9 mouse cellular contexts compared by ENCODE assay signal in the genomic region with DNA sequence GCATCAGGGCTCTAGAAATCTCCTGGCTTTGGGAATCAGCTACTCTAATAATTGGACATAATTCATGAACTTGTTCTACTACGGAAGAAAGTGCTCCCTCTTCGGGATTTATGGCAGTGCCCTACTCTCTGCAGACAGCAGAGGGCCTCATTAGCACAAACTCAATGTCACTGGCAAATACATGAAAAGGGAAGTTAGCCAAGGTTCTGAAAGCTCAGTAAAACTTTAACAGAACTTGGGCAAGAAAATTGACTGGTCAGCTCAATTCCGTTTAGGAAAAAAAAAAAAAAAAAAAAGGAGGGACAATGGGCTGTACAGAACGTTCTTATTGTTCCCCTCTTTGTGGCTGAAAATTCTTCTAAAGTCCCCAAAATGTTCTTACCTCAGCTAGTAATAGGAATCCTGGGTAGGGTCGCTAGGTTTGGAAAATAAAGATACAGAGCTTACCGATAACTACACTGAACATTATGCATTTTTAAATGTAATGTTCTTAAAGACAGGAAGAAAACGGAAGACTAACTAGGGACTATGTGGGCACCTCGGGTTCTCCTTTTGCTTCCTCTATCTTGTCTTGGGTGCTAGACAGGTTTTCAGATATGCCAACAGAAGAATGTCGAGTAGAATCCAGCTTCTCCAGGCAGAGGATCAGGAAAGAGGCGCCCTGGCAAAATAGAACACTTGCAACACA. TPM values are rescaled to one million over a fixed set of nuclear protein-coding genes. Genes with fewer than 3 reads are reported as not detected.
A peak's percentile ranks its signal among the peaks of the same experiment; 100 is the strongest.
DNase-seq lines count a peak whose midpoint lies in the region; ATAC-seq and TF ChIP-seq lines count a peak whose summit lies in the region.
"Had no signal": no experiment of that assay in that cellular context is flagged by ENCODE, and none has a peak within 500 bp of the region (broad histone marks: within the 10 kb centered on the region; RNA-seq: fewer than 3 reads in every experiment).

No protein-coding gene starts in this region.

- no peak overlapping the region for H3K27ac ChIP-seq in hindbrain, postnatal 0 days
- H3K27ac ChIP-seq in hindbrain, embryonic 13.5 days: no peak overlapping the region
- H3K27ac ChIP-seq: liver, embryonic 15.5 days had no signal

- H3K27me3 ChIP-seq in hindbrain, postnatal 0 days (ENCODE audit: insufficient read depth, low read length): no peaks in the 10 kb centered on the region
- H3K27me3 ChIP-seq in hindbrain, embryonic 13.5 days: peaks cover 31% of the 10 kb centered on the region
- H3K27me3 ChIP-seq: liver, embryonic 15.5 days had no signal

- peak; percentile 74 for TF ChIP-seq CTCF in hindbrain, postnatal 0 days (IDR thresholded peaks at IDR 0.05; ENCODE audit: low read depth)

- H3K4me1 ChIP-seq in hindbrain, postnatal 0 days (ENCODE audit: insufficient read depth, low read length): no peaks in the 10 kb centered on the region
- no peaks in the 10 kb centered on the region for H3K4me1 ChIP-seq in hindbrain, embryonic 13.5 days (replicated peaks)

- no peak overlapping the region for H3K4me3 ChIP-seq in hindbrain, postnatal 0 days (ENCODE audit: low read length)
- no peak overlapping the region for H3K4me3 ChIP-seq in hindbrain, embryonic 13.5 days
- H3K4me3 ChIP-seq: liver, embryonic 15.5 days had no signal

- 59% methylated on average over 10 of the region's 10 CpGs for WGBS in hindbrain, postnatal 0 days
- WGBS in hindbrain, embryonic 13.5 days: 59% methylated on average over 10 of the region's 10 CpGs

- no peaks in the 10 kb centered on the region for H3K9me3 ChIP-seq in hindbrain, postnatal 0 days (ENCODE audit: low read length)
- H3K9me3 ChIP-seq in hindbrain, embryonic 13.5 days: no peaks in the 10 kb centered on the region
- H3K9me3 ChIP-seq: liver, embryonic 15.5 days had no signal

- ATAC-seq in hindbrain, postnatal 0 days: no peak
- no peak for ATAC-seq in hindbrain, embryonic 13.5 days (ENCODE audit: low FRiP score)
- ATAC-seq in CD4-positive, CD25-positive, alpha-beta regulatory T cell, adult 4 months: peak; percentile 87
- ATAC-seq in erythroid progenitor cell, adult 5-6 weeks (replicated peaks; ENCODE audit: low FRiP score, poor library complexity, severe bottlenecking): no peak

- H3K36me3 ChIP-seq in hindbrain, postnatal 0 days (ENCODE audit: insufficient read depth, low read length): no peaks in the 10 kb centered on the region
- no peaks in the 10 kb centered on the region for H3K36me3 ChIP-seq in hindbrain, embryonic 13.5 days
- H3K36me3 ChIP-seq: liver, embryonic 15.5 days had no signal

- H3K4me2 ChIP-seq in hindbrain, postnatal 0 days (ENCODE audit: low read depth, low read length): no peak overlapping the region
- H3K4me2 ChIP-seq in hindbrain, embryonic 13.5 days: no peak overlapping the region
- H3K4me2 ChIP-seq: liver, embryonic 15.5 days had no signal

- DNase-seq in hindbrain, postnatal 0 days (ENCODE audit: low spot score): peak; percentile 59
- DNase-seq in T-cell, adult 2 months (ENCODE audit: low spot score): peak; percentile 45
- peak; percentile 20 for DNase-seq in embryo, embryonic 11.5 days (ENCODE audit: low read depth, low spot score)
- peak; percentile 30 to 52 for DNase-seq in left cerebral cortex, postnatal 14 days (ENCODE audit: low spot score in 2 of 2)
- peak; percentile 9 for DNase-seq in right cerebral cortex, postnatal 14 days

- intact Hi-C loops in left cerebral cortex, postnatal 14 days (cut with DNase I): loop anchor here (2.0 to 10.0 kb wide), 2 partner anchors 107 to 453 kb away; no protein-coding TSS in a partner anchor

- no peak overlapping the region for H3K9ac ChIP-seq in hindbrain, postnatal 0 days (replicated peaks; ENCODE audit: low read length)
- no peak overlapping the region for H3K9ac ChIP-seq in hindbrain, embryonic 13.5 days
- H3K9ac ChIP-seq: liver, embryonic 15.5 days had no signal

RNA-seq across cellular contexts. Expression of gene Prps1, which starts 35.6 kb away (rescaled TPM):
- 42.1 and 48.2 TPM in 2 replicates for total RNA-seq in hindbrain, postnatal 0 days (2014; rRNA removed)
- polyA plus RNA-seq in hindbrain, postnatal 0 days (2015; fragmentation: Nextera tagmentation; extraction: Ambion mirVana): 79.4 and 83.7 TPM in 2 replicates
- 65.6 and 67.5 TPM in 2 replicates for polyA plus RNA-seq in hindbrain, embryonic 13.5 days (2015; fragmentation: Nextera tagmentation; extraction: Ambion mirVana)
- polyA plus RNA-seq in CD4-positive, CD25-positive, alpha-beta regulatory T cell, adult 4 months (2017; shearing (Covaris generic)): 10 to 100 TPM; 43.8 to 45.7 TPM
- total RNA-seq in left cerebral cortex, postnatal 14 days (2021): 10 to 100 TPM; 68.8 to 77.2 TPM
- total RNA-seq in erythroid progenitor cell, adult 5-6 weeks (2015; ENCODE audit: low replicate concordance): 17.2 and 24.5 TPM in 2 replicates
- 12.7 and 14.4 TPM in 2 replicates for total RNA-seq in erythroid progenitor cell, adult 5-6 weeks (2017; ENCODE audit: low replicate concordance)

Comparison
In these comparisons a context has a peak if more than half of its experiments do, and no peak if none do; other contexts are left out.
1. DNase-seq: peak in every context shown above with its lines; median percentile 59 in hindbrain, postnatal 0 days; 45 in T-cell, adult 2 months; 41 in left cerebral cortex, postnatal 14 days; 20 in embryo, embryonic 11.5 days; 9 in right cerebral cortex, postnatal 14 days.